Mouse (Mus musculus) megakaryocyte, embryonic 14.5 days (primary cell): ENCODE results near the gene Smarcd1. TPM values are rescaled to one million over a fixed set of nuclear protein-coding genes. Genes with fewer than 3 reads are reported as not detected.

Source experiments
- H3K27me3 ChIP-seq: replicated peaks from 2 replicates; pipeline ENCODE3; 2012; ENCODE audit warnings: inconsistent platforms
- H3K36me3 ChIP-seq: replicated peaks from 2 replicates; pipeline ENCODE3; 2012; ENCODE audit warnings: low read length, inconsistent platforms, mixed read lengths
- H3K4me1 ChIP-seq: 2 replicates; pipeline ENCODE4 v1.6.1; 2012; ENCODE audit warnings: inconsistent platforms
- H3K4me3 ChIP-seq: replicated peaks from 2 replicates; pipeline ENCODE3; 2012; ENCODE audit warnings: moderate library complexity, mild to moderate bottlenecking, inconsistent platforms
- H3K9me3 ChIP-seq: 2 replicates; pipeline ENCODE4 v1.6.1; 2012; ENCODE audit warnings: inconsistent platforms
- FLI1 ChIP-seq: IDR thresholded peaks from 2 replicates; pipeline ENCODE4 v1.6.1; 2012; ENCODE audit warnings: low read length, inconsistent platforms, mixed read lengths
- GATA1 ChIP-seq: IDR thresholded peaks from 3 replicates; pipeline ENCODE4 v1.6.1; 2012; ENCODE audit warnings: mixed read lengths, low read length, inconsistent platforms, borderline replicate concordance
- polyA plus RNA-seq: library from polyadenylated mRNA; stranded (reverse); fragments of >175 nt; gene quantifications from 2 replicates; pipeline ENCODE4 v1.2.3, GENCODE M21; 2012; ENCODE audit warnings: low replicate concordance; ENCODE audit not compliant: insufficient read depth

The Smarcd1 gene
- polyA plus RNA-seq, 1 experiment: 20.3 TPM

GRCm38 (mm10) chr15:99731678-99732077, 29.7 kb downstream of the Smarcd1 start:
- Histone ChIP-seq H3K27me3 (no peaks in the 10 kb centered on the region), H3K36me3 (peaks cover 79% of the 10 kb centered on the region), H3K4me3 (no peak overlapping the region)

GRCm38 (mm10) chr15:99733186-99733585, 31.3 kb downstream of the Smarcd1 start:
- H3K36me3 ChIP-seq: peaks cover 85% of the 10 kb centered on the region
- no peak overlapping the region for H3K4me3 ChIP-seq
- H3K27me3 ChIP-seq: no peaks in the 10 kb centered on the region
- H3K4me1 ChIP-seq: no peaks in the 10 kb centered on the region; the same call in 1 of the 2 replicates
- TF ChIP-seq GATA1 (no peak), FLI1 (no peak)
- no peaks in the 10 kb centered on the region for H3K9me3 ChIP-seq

More at GRCm38 (mm10) chr15:99731678-99732077, 29.7 kb downstream of the Smarcd1 start:
- Histone ChIP-seq H3K4me1 (peaks cover 6% of the 10 kb centered on the region), H3K9me3 (no peaks in the 10 kb centered on the region)
- TF ChIP-seq GATA1 (no peak), FLI1 (no peak)

GRCm38 (mm10) chr15:99735631-99736030, 33.7 kb downstream of the Smarcd1 start:
- Histone ChIP-seq H3K27me3 (no peaks in the 10 kb centered on the region), H3K36me3 (peaks cover 89% of the 10 kb centered on the region), H3K4me1 (no peaks in the 10 kb centered on the region; the same call in 1 of the 2 replicates), H3K4me3 (no peak overlapping the region), H3K9me3 (no peaks in the 10 kb centered on the region)
- TF ChIP-seq GATA1: no peak
- no peak for TF ChIP-seq FLI1

- Histone ChIP-seq H3K4me1 (no peaks in the 10 kb centered on the region), H3K4me3 (no peak overlapping the region), H3K27me3 (no peaks in the 10 kb centered on the region), H3K9me3 (no peaks in the 10 kb centered on the region), H3K36me3 (peaks cover 94% of the 10 kb centered on the region)
- TF ChIP-seq FLI1 (no peak), GATA1 (no peak)
Measured at GRCm38 (mm10) chr15:99736675-99737074, 34.7 kb downstream of the Smarcd1 start.

- H3K4me3 ChIP-seq: no peak overlapping the region
- H3K9me3 ChIP-seq: no peaks in the 10 kb centered on the region
- H3K4me1 ChIP-seq: no peaks in the 10 kb centered on the region
- no peaks in the 10 kb centered on the region for H3K27me3 ChIP-seq
- H3K36me3 ChIP-seq: peaks cover 96% of the 10 kb centered on the region
- TF ChIP-seq FLI1: no peak
- no peak for TF ChIP-seq GATA1
Measured at GRCm38 (mm10) chr15:99740229-99740628, 38.3 kb downstream of the Smarcd1 start.

GRCm38 (mm10) chr15:99754204-99754603, 52.3 kb downstream of the Smarcd1 start:
- Histone ChIP-seq H3K36me3 (peaks cover 37% of the 10 kb centered on the region), H3K9me3 (peaks cover 4% of the 10 kb centered on the region), H3K4me3 (no peak overlapping the region), H3K4me1 (peaks cover 7% of the 10 kb centered on the region), H3K27me3 (no peaks in the 10 kb centered on the region)
- TF ChIP-seq GATA1 (no peak), FLI1 (no peak)

Other genes starting within 250 kb of the Smarcd1 start
- 13.8 and 16.8 TPM in 2 replicates for gene Nckap5l, start 244.4 kb upstream of the Smarcd1 start, polyA plus RNA-seq
- gene Bcdin3d, start 227.4 kb upstream of the Smarcd1 start, polyA plus RNA-seq: 3.8 and 10.2 TPM in 2 replicates
- gene Faim2, start 174.0 kb upstream of the Smarcd1 start, polyA plus RNA-seq: 0.14 TPM in 1 of 2 replicates, not detected in the other
- gene Aqp2, start 123.1 kb upstream of the Smarcd1 start, polyA plus RNA-seq: not detected in 2 replicates
- not detected in 2 replicates for gene Aqp5, start 111.3 kb upstream of the Smarcd1 start, polyA plus RNA-seq
- not detected in 2 replicates for gene Aqp6, start 100.7 kb upstream of the Smarcd1 start, polyA plus RNA-seq
- gene Racgap1, start 50.5 kb upstream of the Smarcd1 start, polyA plus RNA-seq: 3.6 and 7.7 TPM in 2 replicates
- not detected in 2 replicates for gene Asic1, start 31.8 kb upstream of the Smarcd1 start, polyA plus RNA-seq
- gene Gm17349, start 3.4 kb downstream of the Smarcd1 start, polyA plus RNA-seq: 17.1 TPM in 1 of 2 replicates, not detected in the other
- gene Gpd1, start 15.4 kb downstream of the Smarcd1 start, polyA plus RNA-seq: 0.34 TPM in 1 of 2 replicates, not detected in the other
- 83.6 and 145 TPM in 2 replicates for gene Cox14, start 23.5 kb downstream of the Smarcd1 start, polyA plus RNA-seq
- gene Cers5, start 70.8 kb downstream of the Smarcd1 start, polyA plus RNA-seq: 3.2 and 13.6 TPM in 2 replicates
- gene Lima1, start 173.3 kb downstream of the Smarcd1 start, polyA plus RNA-seq: 0.75 and 1.3 TPM in 2 replicates